Mouse (Mus musculus) granulocyte monocyte progenitor cell, adult 5-6 weeks (primary cell): ENCODE data around the gene Gpat3. TPM values are rescaled to one million over a fixed set of nuclear protein-coding genes. Genes with fewer than 3 reads are reported as not detected.

Source experiments
- ATAC-seq: replicated peaks from 2 replicates; pipeline ENCODE4 v1.8.0; 2016; ENCODE audit warnings: mild to moderate bottlenecking, moderate TSS enrichment, inconsistent platforms; ENCODE audit not compliant: poor library complexity, severe bottlenecking
- total RNA-seq, 2 experiments: library from RNA; stranded (forward) in 1 of 2; stranded (reverse) in 1 of 2; fragments of 200-712, 200-1000 nt in 1 of 2; fragments of >200 nt in 1 of 2; fragmentation: Nextera tagmentation in 1 of 2; gene quantifications; 2 replicates each; pipeline ENCODE4 v1.2.3; 2014 to 2017

Gene Gpat3
- 0.38 TPM in 1 of 2 replicates, not detected in the other for total RNA-seq (2014; fragmentation: Nextera tagmentation)
- not detected in 2 replicates for total RNA-seq (2017)

GRCm38 (mm10) chr5:100845485-100845847, at the start of gene Gpat3:
Gene Gpat3 (plus strand): TSS chr5:100845713.
- ATAC-seq, result no peak

GRCm38 (mm10) chr5:100798165-100798860, 47.2 kb upstream of the Gpat3 start, which contains the start of the genes Helq and Mrps18c:
Gene Helq (minus strand): TSS chr5:100798598.
Gene Mrps18c (plus strand): TSS chr5:100798627.
- ATAC-seq, result peak; percentile 99

GRCm38 (mm10) chr5:100818341-100818740, 27.2 kb upstream of the Gpat3 start:
- no peak for ATAC-seq

DNA sequence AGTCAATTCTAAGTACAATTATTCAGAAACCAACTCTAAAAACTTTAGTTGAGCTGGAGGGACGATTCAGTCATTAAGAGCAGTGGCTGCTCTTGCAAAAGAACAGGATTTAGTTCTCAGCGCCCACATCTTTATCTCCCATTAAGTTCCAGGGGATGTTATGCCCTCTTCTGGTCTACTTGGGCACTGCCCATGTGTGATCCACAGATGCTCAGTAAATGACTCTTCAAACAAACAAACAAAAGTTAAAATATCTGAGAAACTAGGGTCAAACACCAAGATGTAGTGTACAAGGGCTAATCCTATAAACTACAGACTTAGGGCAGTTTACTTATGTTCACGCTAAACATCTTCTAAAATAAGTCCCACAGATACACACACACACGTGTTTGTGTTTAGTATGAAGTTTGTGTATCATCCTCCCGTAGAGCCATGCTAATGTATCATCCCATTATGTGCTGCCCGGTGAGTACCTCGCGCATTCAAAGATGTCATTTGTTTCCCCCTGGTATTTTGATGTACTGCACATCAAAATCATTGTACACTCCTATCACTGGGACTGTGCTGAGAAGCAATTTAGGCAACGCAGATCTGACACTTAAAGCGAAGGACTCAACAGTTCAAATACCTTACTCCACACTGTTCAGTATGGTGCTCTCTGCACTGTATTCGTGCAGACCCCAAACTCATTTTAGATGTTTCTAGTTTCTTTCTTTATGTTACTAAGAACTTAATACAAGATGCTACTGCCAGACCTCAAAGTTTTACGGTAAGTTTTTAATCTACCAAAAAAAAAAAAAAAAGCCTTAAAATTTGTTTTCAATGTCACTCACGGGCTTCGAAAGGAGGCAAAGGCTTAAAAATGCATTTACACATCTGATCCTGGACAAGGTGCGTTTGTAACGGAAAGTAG, 25.7 kb upstream of the Gpat3 start:
- peak; percentile 31; the same call in 1 of the 2 replicates for ATAC-seq

DNA sequence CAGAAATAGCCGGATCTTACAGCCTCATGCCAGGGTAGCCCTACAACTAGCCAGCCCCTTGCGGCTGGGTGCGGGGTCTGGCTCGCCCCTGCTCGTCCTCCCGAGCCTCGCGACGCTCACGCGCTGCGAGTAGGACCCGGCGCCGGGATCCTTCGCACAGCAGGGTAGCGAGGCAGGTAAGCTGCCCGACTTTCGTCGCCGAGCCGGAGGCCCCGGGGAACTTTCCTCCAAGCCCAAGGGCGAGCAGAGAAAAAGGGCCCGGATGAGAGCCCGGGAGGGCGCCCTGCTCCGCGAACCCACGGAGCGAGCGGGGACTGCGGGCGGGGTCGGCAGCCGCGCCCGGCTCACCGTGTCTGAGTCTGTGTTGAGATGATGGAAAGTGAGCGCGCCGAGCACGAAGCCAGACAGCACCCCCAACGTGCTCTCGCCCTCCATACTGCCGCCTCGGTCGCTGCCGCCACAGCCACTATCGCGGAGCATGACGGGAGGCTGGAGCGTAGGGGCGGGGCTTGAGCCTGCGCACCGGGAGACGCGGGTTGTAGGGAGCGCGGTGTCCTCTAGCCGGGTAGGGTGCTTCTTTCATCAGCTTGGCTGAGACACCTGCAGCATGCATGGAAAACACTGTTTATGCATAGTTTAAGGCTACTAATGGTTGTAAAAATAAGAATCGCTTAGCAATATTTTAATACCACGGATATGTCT, 24.9 kb upstream of the Gpat3 start, which contains the start of gene Abraxas1:
Gene Abraxas1, minus strand, starts transcription at position 483 of the 702 bp plus-strand sequence.
- peak; percentile 95 for ATAC-seq

DNA sequence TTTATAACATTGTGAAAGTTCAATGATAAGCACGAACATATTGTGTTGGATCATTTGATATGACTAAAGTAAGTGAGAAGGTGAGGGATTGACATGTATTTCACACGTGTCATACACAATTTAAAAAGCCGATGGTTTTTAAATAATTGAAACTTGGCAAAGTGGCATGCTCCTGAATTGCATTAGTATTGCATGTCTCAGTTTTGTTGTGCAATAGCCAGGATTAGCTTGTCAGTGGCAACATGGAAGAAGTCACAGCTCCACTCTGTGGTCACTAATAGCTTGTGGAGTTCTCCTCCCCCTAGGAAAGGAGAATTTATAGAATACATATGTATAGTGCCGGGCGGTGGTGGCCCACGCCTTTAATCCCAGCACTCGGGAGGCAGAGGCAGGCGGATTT, 24.1 kb upstream of the Gpat3 start:
- ATAC-seq, result peak; percentile 82

- ATAC-seq, result no peak
These were observed 22.7 kb upstream of the Gpat3 start for GRCm38 (mm10) chr5:100822826-100823225.

DNA sequence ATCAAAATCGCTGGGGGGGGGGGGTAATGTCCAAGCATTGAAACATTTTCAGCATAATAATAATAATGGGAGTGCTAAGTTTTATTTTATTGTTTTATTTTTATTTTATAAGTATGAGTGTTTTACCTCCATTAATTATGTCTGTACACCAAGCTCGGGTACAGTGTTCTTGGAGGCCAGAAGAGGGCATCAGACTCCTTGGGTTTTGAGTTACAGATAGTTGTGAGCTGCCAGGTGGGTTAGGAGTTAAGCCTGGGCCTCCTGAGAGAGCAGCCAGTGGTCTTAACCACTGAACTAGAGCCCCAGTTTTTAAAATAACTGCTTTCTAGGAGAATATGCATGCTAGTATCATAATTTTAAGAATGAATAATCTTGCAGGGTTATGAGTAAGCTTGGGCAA, 19.5 kb upstream of the Gpat3 start:
- no peak for ATAC-seq

DNA sequence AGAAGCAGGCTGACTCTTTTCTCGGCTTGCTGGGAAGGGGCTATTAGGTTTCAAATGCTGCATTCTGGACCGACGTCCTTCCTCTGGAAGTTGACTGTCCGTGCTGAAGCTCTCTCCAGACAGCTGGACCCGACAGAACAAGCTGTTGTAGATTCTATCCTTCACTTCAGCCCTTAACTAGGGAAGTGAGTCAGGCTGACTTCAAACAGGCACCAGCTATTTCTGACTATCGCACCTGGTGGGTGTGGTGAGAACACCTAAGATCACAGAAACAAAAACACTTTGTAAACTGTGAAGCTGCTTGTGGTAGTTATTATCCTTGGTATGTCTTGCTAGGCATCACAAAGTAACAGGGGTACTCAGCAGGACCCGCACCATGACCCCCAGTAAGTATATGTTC, 19.0 kb upstream of the Gpat3 start:
- no peak for ATAC-seq

DNA sequence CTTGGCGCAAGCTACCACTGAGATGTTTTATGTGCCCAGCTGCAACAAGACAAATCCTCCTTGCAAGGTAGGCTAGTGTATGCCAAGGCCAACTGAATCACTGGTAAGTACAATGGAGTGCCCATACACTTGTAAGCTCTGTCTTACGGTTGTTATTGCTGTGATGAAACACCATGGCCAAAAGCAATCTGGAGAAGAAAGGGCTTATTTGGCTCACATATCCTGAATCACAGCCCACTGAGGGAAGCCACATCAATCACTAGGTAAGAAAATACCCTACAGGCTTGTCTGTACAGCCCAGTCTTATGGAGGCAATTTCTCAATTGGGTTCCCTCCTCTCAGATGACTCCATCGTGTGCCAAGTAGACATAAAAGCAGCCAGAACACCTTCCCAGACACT, 16.8 kb upstream of the Gpat3 start:
- ATAC-seq, result no peak

DNA sequence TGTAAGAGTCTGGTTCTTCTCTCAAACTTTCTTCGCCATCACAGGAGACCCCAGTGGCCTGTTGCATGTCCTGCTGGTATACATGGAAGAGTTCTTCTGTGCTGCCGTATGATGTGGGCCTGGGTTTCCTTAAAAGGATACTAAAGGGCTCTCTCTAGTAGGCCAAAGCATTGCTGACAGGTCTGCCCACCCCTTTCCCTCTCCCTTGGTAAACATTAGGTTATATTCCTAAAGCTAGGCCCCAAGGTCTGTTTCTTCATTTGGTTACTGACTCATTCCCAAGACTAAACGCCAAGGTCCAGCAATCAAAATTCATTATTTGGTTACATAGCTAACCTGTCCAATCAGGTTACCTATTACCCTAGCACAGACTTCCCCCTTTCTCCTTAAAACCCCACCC, 12.8 kb upstream of the Gpat3 start:
- no peak for ATAC-seq

- no peak for ATAC-seq
These were observed 11.7 kb upstream of the Gpat3 start for GRCm38 (mm10) chr5:100833841-100834240.

GRCm38 (mm10) chr5:100835862-100836538, 9.5 kb upstream of the Gpat3 start:
- no peak for ATAC-seq

DNA sequence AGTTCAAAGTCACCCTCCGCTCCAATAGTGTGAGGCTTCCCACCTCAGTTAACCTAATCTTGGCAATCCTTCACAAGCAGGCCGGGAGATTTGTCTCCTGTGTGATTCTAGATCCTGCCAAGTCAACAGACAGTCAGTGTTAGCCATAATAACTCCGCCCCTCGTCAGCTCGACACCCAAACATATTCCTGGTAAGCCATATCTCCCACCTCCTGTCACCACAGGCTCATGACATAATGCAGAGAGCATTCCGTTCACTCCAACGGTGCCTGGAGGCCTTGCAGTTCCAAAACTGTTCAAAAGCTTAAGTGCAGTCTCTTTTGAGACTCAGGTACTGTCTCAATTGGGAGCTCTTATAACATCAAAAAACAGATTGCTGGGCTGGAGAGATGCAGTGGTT, 7.6 kb upstream of the Gpat3 start:
- ATAC-seq, result no peak

DNA sequence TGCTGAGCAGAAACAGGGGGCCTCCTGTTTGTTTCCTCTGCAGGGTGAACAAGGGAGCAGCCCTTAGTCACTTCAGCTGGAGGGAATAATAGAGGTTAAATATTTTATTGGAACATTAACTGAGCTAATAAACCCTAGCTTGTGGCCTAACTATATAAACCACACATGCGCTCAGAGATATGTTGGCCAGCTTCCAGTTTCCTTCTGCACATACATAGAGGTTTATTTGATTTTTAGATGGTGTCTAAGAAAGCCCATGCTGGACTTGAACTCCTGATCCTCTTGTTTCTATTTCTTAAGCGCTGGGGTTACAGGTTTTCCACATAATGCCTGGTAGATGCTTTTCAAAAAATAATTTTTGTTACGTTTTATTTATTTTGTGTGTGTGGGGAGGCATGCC, 1.0 kb upstream of the Gpat3 start:
- ATAC-seq, result no peak

GRCm38 (mm10) chr5:100845848-100846598, 510 bp downstream of the Gpat3 start:
- peak; percentile 93 for ATAC-seq

GRCm38 (mm10) chr5:100846599-100846920, 1.0 kb downstream of the Gpat3 start:
- ATAC-seq, result no peak

DNA sequence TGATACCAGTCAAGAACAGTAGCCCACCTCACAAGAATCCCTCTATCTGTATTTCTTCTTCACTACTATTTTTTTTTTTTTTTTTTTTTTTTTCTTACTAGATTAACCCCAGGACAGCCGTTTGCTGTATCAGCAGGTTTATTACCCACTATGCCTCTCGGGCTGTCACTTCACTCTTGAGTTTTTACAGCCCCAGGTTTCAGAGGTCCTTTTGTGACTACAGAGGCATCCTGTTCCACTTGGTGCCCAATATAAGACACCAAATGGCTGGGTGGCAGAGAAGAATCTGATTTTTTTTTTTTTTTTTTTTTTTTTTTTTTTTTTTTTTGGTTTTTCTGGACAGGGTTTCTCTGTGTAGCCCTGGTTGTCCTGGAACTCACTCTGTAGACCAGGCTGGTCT, 1.6 kb downstream of the Gpat3 start:
- ATAC-seq, result no peak

DNA sequence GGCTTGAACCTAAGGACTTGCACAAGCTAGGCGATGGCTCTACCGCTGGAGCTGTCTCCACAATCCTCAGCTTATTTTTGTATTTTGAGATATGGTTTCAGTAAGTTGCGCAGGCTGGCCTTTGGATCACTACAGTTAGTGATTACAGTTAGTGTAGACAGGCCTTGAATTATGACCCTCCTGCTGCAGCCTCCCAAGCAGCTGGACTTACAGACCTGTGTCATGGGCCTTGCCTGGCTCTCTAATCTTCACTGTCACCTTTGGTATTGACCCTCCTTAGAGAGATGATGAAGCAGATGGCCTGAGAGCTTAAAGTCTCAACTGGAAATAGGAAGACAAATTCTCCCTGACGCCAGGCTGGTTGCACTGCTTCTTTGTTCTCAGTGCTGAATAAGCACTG, 8.4 kb downstream of the Gpat3 start:
- ATAC-seq, result no peak

DNA sequence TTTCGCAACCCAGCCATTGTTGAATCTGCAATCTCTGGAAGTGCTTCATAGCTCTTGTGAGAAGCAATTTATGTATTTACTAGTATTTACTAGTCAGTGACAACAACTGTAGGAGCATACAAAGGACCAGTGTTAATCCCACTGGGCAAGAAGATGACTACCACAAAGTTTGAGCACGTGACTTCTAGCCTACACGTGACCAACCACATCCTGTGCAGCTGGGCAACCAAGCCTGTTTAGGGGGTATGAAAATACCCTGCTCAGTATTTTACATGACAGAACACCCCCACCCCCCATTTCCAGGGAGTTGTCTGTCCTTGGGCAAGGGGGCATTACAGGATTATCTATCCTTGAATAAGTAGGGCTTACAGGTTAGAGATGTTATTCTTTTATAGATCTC, 11.0 kb downstream of the Gpat3 start:
- ATAC-seq, result no peak
